Mouse (Mus musculus) spleen, postnatal 4 days (tissue): ENCODE data around the gene Ube2o.
"Not testable (repeated sequence)": the region's sequence is repeated elsewhere in the genome, so short reads cannot be mapped to it uniquely, and the experiment has no call there.

Experiments
- DNase-seq, 2 experiments: peaks; one replicate each; pipeline ENCODE4 v3.0.0; 2022; ENCODE audit warnings: low spot score in 2 of 2

The Ube2o gene

GRCm38 (mm10) chr11:116615735-116616437 is 34.6 kb upstream of the Ube2o start:
- DNase-seq, result peak; percentile 82 to 87

GRCm38 (mm10) chr11:116613234-116613633 is 32.0 kb upstream of the Ube2o start:
- DNase-seq, result no peak

- no peak for DNase-seq
These were observed 31.3 kb upstream of the Ube2o start for GRCm38 (mm10) chr11:116612554-116612953.

GRCm38 (mm10) chr11:116611883-116612282 is 30.6 kb upstream of the Ube2o start:
- no peak for DNase-seq

- DNase-seq, result not testable (repeated sequence)
These were observed 29.9 kb upstream of the Ube2o start for GRCm38 (mm10) chr11:116611168-116611567.

GRCm38 (mm10) chr11:116609965-116610630 is 28.9 kb upstream of the Ube2o start:
- DNase-seq, result no peak

- no peak for DNase-seq
These were observed 26.5 kb upstream of the Ube2o start for GRCm38 (mm10) chr11:116607717-116608116.

GRCm38 (mm10) chr11:116604097-116604496 is 22.9 kb upstream of the Ube2o start:
- DNase-seq, result no peak

- DNase-seq, result peak; percentile 72 to 87
These were observed 22.1 kb upstream of the Ube2o start for GRCm38 (mm10) chr11:116603339-116603738.

GRCm38 (mm10) chr11:116602043-116602442 is 20.8 kb upstream of the Ube2o start:
- DNase-seq, result no peak

- DNase-seq, result no peak
These were observed 19.9 kb upstream of the Ube2o start for GRCm38 (mm10) chr11:116601166-116601565.

- no peak for DNase-seq
These were observed 18.0 kb upstream of the Ube2o start for GRCm38 (mm10) chr11:116599230-116599629.

- DNase-seq, result no peak
These were observed 16.9 kb upstream of the Ube2o start for GRCm38 (mm10) chr11:116598193-116598592.

- DNase-seq, result no peak
These were observed 15.5 kb upstream of the Ube2o start for GRCm38 (mm10) chr11:116596766-116597165.

- DNase-seq, result no peak
These were observed 12.1 kb upstream of the Ube2o start for GRCm38 (mm10) chr11:116593345-116593744.

GRCm38 (mm10) chr11:116592428-116592827 is 11.2 kb upstream of the Ube2o start:
- DNase-seq, result peak; percentile 96 to 99

GRCm38 (mm10) chr11:116591621-116592020 is 10.4 kb upstream of the Ube2o start:
- no peak for DNase-seq

GRCm38 (mm10) chr11:116589574-116589973 is 8.3 kb upstream of the Ube2o start:
- no peak for DNase-seq

- no peak for DNase-seq
These were observed 7.8 kb upstream of the Ube2o start for GRCm38 (mm10) chr11:116589020-116589531.

- DNase-seq, result peak; percentile 77 to 94
These were observed 5.8 kb upstream of the Ube2o start for GRCm38 (mm10) chr11:116586801-116587631.

- DNase-seq, result no peak
These were observed 5.1 kb upstream of the Ube2o start, which contains the start of gene Aanat for GRCm38 (mm10) chr11:116586310-116586709. Gene Aanat (plus strand): TSS chr11:116586432.

- no peak for DNase-seq
These were observed 4.4 kb upstream of the Ube2o start for GRCm38 (mm10) chr11:116585682-116586081.
